Mouse (Mus musculus): Measurements from ENCODE around the gene Prpf38b. TPM values are rescaled to one million over a fixed set of nuclear protein-coding genes. Genes with fewer than 3 reads are reported as not detected.

The Prpf38b gene
- polyA plus RNA-seq, 1 experiment from 2014 or later: 78.5 TPM

DNA sequence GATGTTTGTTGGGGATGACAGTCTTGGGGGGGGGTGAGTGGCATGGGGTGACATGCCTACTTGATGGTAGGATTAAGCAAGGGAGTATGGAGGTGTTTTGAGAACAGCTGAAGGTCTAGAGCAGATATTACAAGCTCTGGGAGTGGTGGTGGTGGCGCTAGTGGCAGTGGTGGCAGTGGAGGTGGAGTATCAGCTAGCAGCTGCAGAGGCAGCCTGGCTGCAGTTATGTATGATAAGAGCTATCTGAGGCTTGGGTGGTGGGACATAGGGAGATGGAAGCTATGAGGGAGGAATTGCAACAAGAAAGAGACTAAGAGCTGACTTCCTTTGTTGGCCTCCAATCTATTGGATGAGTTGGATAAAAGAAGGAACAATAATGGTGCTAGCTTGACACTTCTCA is 10.3 kb upstream of the Prpf38b start:
- no peak overlapping the region for H3K9ac ChIP-seq
- no peak overlapping the region for H3K4me3 ChIP-seq (replicated peaks)
- ATAC-seq (ENCODE audit: insufficient number of reproducible peaks, low FRiP score, low TSS enrichment, low read depth): no peak
- H3K4me2 ChIP-seq (replicated peaks): no peak overlapping the region
- no peaks in the 10 kb centered on the region for H3K9me3 ChIP-seq (replicated peaks)
- 86% methylated on average over 1 of the region's 1 CpGs for WGBS
- H3K36me3 ChIP-seq: no peaks in the 10 kb centered on the region
- H3K4me1 ChIP-seq: no peaks in the 10 kb centered on the region
- H3K27ac ChIP-seq (replicated peaks): no peak overlapping the region
- H3K27me3 ChIP-seq: no peaks in the 10 kb centered on the region

DNA sequence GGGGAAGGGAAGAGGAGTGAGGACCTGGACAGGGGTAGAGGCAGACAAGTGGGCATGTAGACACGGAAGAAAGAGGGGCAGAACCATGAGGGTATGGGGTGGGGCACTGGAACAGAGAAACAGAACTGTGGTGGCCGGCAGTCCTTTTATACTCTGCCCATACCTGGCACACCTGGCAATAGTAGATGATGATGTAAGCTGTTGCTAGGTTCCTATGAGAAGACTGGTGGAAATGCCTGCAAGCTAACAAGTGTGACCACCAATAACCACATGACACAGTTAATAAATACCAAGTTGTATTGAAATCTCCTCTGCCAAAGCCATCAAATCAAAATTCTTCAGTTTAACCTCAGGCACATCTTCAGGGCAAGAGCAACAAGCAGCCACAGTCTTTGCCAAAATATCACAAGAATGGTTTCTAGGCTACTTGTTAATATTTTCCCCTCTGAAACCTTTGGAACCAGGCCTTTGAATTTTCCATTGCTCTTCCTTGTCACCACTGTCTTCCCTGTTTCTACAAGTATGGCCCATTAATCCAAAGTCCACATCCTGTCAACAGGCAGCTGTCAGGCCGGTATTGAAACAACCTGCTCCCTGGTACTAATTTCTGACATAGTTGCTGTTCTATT is 9.0 kb upstream of the Prpf38b start:
- 89% methylated on average over 3 of the region's 3 CpGs for WGBS
- ATAC-seq (ENCODE audit: insufficient number of reproducible peaks, low FRiP score, low TSS enrichment, low read depth): no peak
- H3K4me3 ChIP-seq (replicated peaks): no peak overlapping the region
- no peaks in the 10 kb centered on the region for H3K27me3 ChIP-seq
- H3K27ac ChIP-seq (replicated peaks): no peak overlapping the region
- no peaks in the 10 kb centered on the region for H3K9me3 ChIP-seq (replicated peaks)
- no peaks in the 10 kb centered on the region for H3K4me1 ChIP-seq
- no peak overlapping the region for H3K4me2 ChIP-seq (replicated peaks)
- no peak overlapping the region for H3K9ac ChIP-seq
- H3K36me3 ChIP-seq: no peaks in the 10 kb centered on the region

DNA sequence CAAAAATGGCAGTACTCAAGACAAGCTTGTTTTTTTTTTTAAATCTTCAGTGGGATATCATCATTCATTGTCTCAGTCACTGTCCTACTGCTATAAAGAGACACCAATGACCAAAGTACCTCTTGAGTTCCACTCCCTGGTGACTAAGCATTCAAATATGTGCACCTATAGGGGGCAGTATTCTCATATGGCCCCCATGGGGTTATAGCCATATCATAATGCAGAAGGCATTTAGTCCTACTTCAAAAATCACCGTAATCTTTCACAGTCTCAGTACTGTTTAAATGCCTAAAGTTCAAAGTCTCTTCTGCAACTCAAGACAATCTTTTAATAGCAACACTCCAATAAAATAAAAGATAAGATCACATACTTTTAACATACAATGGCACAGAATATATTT is 7.3 kb upstream of the Prpf38b start:
- no peak overlapping the region for H3K4me3 ChIP-seq (replicated peaks)

DNA sequence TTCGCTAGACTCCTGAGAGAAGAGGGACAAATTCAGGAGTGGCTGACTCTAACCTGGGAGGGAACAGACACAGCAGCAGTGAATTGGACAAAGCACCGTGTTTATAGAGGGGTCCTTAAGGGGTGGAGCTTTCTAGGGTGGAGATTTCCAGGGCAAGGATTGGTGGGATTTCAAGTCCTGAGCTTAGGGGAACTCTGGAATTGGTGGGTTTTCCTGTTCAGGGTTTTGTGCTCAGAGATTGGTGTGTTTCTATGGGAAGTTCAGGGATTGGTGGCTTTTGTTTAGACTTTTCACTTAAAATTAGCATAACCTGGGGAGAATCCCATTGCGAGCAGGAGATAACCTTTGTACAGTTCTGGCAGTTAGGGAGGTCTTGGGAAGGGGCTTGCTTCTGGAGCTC is 6.5 kb upstream of the Prpf38b start:
- Histone ChIP-seq H3K4me3 (replicated peaks) (no peak overlapping the region), H3K9me3 (replicated peaks) (no peaks in the 10 kb centered on the region), H3K4me1 (no peaks in the 10 kb centered on the region), H3K27me3 (no peaks in the 10 kb centered on the region), H3K36me3 (no peaks in the 10 kb centered on the region), H3K9ac (no peak overlapping the region), H3K4me2 (replicated peaks) (no peak overlapping the region), H3K27ac (replicated peaks) (no peak overlapping the region)
- 65% methylated on average over 3 of the region's 3 CpGs for WGBS
- ATAC-seq (ENCODE audit: insufficient number of reproducible peaks, low FRiP score, low TSS enrichment, low read depth): no peak

More for the DNA sequence above, 7.3 kb upstream of the Prpf38b start:
- Histone ChIP-seq H3K4me1 (no peaks in the 10 kb centered on the region), H3K27ac (replicated peaks) (no peak overlapping the region), H3K27me3 (no peaks in the 10 kb centered on the region), H3K4me2 (replicated peaks) (no peak overlapping the region), H3K9ac (no peak overlapping the region), H3K9me3 (replicated peaks) (no peaks in the 10 kb centered on the region), H3K36me3 (no peaks in the 10 kb centered on the region)
- WGBS: 90% methylated on average over 1 of the region's 1 CpGs
- ATAC-seq (ENCODE audit: insufficient number of reproducible peaks, low FRiP score, low TSS enrichment, low read depth): no peak

DNA sequence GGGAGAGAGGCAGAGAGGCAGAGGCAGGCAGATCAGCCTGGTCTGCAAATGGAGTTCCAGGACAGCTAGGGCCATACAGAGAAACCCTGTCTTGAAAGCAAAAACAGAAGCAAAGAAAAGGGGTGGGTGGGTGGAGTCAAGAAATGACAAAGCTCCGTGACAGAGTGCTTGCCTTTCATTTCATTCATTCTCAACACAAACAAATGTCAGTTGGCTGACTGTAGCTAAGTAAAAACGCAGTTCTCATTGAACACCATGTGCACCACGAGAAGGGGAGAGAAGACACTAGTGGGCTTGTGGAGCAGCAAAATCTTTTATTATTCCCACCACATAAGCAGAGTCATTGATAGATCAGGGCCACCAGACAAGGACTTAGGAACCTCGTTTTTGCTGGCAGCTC is 5.3 kb upstream of the Prpf38b start:
- ATAC-seq (ENCODE audit: insufficient number of reproducible peaks, low FRiP score, low TSS enrichment, low read depth): no peak
- WGBS: 33% methylated on average over 4 of the region's 4 CpGs

DNA sequence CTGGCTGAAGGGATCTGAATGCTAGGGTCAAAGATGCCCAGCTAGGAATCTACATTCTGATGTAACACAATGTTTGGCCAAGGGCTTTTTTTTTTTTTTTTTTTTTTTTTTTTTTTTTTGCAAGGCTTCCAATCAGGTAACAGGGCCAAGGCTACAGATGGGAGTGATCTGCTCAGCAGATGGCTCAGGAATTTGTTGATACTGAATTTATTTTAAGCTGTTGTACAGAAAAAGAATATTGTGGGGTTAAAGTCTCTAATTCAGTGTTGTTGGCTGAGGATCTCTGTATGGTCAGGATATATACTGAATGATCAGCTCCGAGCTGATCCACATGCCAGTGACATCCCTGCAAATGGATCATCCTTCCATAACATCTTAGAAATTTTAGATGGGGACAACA is 4.5 kb upstream of the Prpf38b start:
- H3K4me1 ChIP-seq: no peaks in the 10 kb centered on the region; the same call in 1 of the 2 replicates
- H3K4me2 ChIP-seq (replicated peaks): no peak overlapping the region
- 59% methylated on average over 1 of the region's 1 CpGs for WGBS
- no peak overlapping the region for H3K4me3 ChIP-seq (replicated peaks)
- no peaks in the 10 kb centered on the region for H3K27me3 ChIP-seq
- no peak overlapping the region for H3K9ac ChIP-seq
- no peak for ATAC-seq (ENCODE audit: insufficient number of reproducible peaks, low FRiP score, low TSS enrichment, low read depth)
- H3K9me3 ChIP-seq (replicated peaks): no peaks in the 10 kb centered on the region
- H3K27ac ChIP-seq (replicated peaks): no peak overlapping the region
- H3K36me3 ChIP-seq: no peaks in the 10 kb centered on the region

More for the DNA sequence above, 5.3 kb upstream of the Prpf38b start:
- Histone ChIP-seq H3K4me2 (replicated peaks) (no peak overlapping the region), H3K27me3 (no peaks in the 10 kb centered on the region), H3K9ac (no peak overlapping the region), H3K27ac (replicated peaks) (no peak overlapping the region), H3K9me3 (replicated peaks) (no peaks in the 10 kb centered on the region), H3K4me3 (replicated peaks) (no peak overlapping the region), H3K36me3 (no peaks in the 10 kb centered on the region), H3K4me1 (no peaks in the 10 kb centered on the region; the same call in 1 of the 2 replicates)

DNA sequence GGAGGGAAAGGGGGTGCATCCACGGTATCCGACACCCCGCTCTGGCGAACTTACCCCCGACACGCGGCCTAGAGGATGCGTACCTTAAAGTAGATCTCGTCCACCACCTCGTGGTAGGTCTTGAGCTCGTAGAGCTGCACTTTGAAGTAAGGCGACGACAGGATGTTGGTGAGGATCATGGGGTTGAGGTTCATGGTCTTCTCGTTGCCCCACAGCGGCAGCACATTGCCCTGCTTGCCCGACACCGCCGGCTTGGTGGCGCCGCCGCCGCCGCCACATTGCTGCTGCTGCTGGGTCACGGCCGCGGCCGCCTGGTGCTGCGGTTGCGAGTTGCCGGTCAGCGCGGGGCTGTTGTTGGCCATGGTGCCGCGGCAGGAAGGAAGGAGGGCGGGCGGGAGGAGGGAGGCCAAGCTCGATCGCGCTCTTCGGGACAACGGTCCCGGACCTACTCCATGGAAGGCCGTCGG is 413 bp downstream of the Prpf38b start:
- no peaks in the 10 kb centered on the region for H3K9me3 ChIP-seq (replicated peaks)
- peak; percentile 84 for ATAC-seq (ENCODE audit: insufficient number of reproducible peaks, low FRiP score, low TSS enrichment, low read depth)
- peaks cover 16% of the 10 kb centered on the region for H3K4me1 ChIP-seq
- peak overlapping the region; percentile 95 for H3K4me3 ChIP-seq (replicated peaks)
- peak overlapping the region; percentile 96 for H3K9ac ChIP-seq
- H3K36me3 ChIP-seq: peaks cover 5% of the 10 kb centered on the region; the same call in 1 of the 2 replicates
- peak overlapping the region; percentile 100 for H3K27ac ChIP-seq (replicated peaks)
- WGBS: under 1% methylated on average over 42 of the region's 44 CpGs
- no peaks in the 10 kb centered on the region for H3K27me3 ChIP-seq
- peak overlapping the region; percentile 90 for H3K4me2 ChIP-seq (replicated peaks)

DNA sequence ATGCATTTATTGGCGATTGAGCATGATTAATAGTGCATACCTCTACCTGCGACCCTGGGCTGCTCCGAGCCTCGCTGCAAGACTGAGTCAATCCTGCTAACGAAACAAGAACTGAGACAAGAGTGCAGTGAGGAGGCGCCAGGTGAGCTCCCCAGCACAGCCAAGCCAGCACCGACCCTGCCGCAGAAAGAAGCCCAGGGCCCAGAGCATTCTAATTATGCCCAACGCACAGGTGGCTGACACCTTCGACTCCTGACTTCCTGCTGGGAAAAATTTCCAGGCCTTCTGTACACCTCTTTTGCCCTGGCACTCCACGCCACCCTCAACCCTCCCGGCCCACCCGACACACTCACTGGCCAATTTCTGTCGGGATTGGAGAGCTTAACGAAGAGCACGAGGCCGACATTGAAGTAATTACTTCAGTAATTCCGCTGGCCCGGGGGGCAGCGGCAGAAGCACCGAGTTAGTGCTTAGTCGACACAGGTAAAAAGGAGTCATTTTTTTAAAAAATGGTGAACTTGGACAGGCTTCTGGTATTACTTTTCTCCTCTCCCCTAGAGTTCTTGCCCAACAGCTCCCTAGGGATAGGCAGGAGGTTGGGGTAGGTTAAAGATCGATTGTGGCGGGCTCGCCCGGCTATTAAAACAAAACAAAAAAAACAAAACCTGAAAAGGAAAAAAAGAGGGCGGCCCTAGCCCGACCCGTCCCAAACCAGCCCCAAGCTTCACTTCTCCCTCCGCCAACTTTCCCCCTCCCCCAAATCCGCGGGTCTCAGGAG is 1.0 kb downstream of the Prpf38b start:
- Histone ChIP-seq H3K27ac (replicated peaks) (peak overlapping the region; percentile 100), H3K4me3 (replicated peaks) (peak overlapping the region; percentile 95), H3K4me1 (peaks cover 16% of the 10 kb centered on the region), H3K4me2 (replicated peaks) (peak overlapping the region; percentile 90), H3K36me3 (peaks cover 9% of the 10 kb centered on the region), H3K27me3 (no peaks in the 10 kb centered on the region), H3K9ac (peak overlapping the region; percentile 96), H3K9me3 (replicated peaks) (no peaks in the 10 kb centered on the region)
- no peak for ATAC-seq (ENCODE audit: insufficient number of reproducible peaks, low FRiP score, low TSS enrichment, low read depth)
- under 1% methylated on average over 31 of the region's 32 CpGs for WGBS

DNA sequence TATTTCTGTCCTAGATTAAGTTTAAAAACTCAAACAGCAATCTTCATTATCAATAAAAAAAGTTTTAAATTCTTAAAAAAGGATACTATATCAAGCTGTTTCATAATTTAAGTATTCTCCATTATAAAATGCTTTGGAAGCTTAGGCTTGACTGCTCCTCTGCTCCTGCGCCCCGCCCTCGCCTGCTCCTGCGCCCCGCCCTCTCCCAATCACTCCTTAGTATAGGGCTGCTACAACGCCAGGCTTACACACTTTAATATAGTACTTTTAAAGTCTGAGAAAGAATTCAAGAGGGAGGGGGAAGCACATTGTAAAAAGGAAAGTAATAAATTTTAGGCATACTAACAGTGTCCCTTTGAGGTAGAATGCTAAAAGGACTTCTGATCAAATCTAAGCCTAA is 8.6 kb downstream of the Prpf38b start:
- Histone ChIP-seq H3K4me2 (replicated peaks) (no peak overlapping the region), H3K9me3 (replicated peaks) (no peaks in the 10 kb centered on the region), H3K27me3 (no peaks in the 10 kb centered on the region), H3K4me1 (no peaks in the 10 kb centered on the region), H3K4me3 (replicated peaks) (no peak overlapping the region), H3K36me3 (peaks cover 45% of the 10 kb centered on the region), H3K9ac (no peak overlapping the region), H3K27ac (replicated peaks) (no peak overlapping the region)
- no peak for ATAC-seq (ENCODE audit: insufficient number of reproducible peaks, low FRiP score, low TSS enrichment, low read depth)
- 93% methylated on average over 6 of the region's 6 CpGs for WGBS

DNA sequence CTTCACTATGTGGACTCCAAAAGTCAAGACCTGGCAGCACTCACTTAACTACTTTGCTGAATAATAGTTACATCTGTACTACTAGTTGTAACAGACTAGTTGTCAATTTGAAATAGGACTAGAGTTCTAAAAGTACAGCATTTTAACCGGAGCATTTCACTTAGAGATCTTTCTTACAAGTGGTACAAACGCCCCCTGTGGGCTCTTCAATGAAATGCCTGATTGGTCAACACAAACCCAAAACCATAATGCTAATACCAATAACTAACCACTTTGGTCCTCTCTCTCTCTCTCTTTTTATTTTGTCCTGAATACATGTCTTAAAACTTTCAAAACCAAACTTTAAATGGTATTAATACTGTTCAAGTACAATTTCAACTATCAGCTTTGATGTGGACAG is 9.5 kb downstream of the Prpf38b start:
- no peaks in the 10 kb centered on the region for H3K27me3 ChIP-seq
- no peaks in the 10 kb centered on the region for H3K9me3 ChIP-seq (replicated peaks)
- H3K4me3 ChIP-seq (replicated peaks): no peak overlapping the region
- no peak overlapping the region for H3K4me2 ChIP-seq (replicated peaks)
- H3K36me3 ChIP-seq: peaks cover 42% of the 10 kb centered on the region
- 55% methylated on average over 2 of the region's 2 CpGs for WGBS
- no peaks in the 10 kb centered on the region for H3K4me1 ChIP-seq
- H3K9ac ChIP-seq: no peak overlapping the region
- no peak for ATAC-seq (ENCODE audit: insufficient number of reproducible peaks, low FRiP score, low TSS enrichment, low read depth)
- H3K27ac ChIP-seq (replicated peaks): no peak overlapping the region

DNA sequence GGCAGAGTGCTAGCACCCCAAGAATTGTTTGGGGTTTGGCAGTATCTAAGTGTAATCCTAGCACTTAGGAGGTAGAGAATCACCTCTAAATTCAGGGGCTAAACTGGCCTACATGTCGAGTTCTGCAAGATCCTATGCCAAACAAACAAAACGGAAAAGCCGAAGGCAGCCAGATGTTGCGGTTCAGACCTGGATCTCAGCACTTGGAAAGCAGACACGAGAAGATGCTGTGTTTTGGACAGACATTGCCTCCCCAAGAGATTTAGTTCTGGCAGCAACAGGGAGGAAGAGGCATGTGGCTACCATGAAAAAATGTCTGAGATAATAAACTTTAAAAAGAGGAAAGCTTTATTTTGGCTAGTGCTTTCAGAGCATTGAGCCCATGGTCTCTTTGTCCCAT is 10.8 kb downstream of the Prpf38b start:
- WGBS: 64% methylated on average over 5 of the region's 5 CpGs
- H3K4me2 ChIP-seq (replicated peaks): no peak overlapping the region
- no peak for ATAC-seq (ENCODE audit: insufficient number of reproducible peaks, low FRiP score, low TSS enrichment, low read depth)
- no peaks in the 10 kb centered on the region for H3K9me3 ChIP-seq (replicated peaks)
- no peaks in the 10 kb centered on the region for H3K4me1 ChIP-seq
- H3K27me3 ChIP-seq: no peaks in the 10 kb centered on the region
- H3K36me3 ChIP-seq: peaks cover 38% of the 10 kb centered on the region
- H3K27ac ChIP-seq (replicated peaks): no peak overlapping the region
- H3K4me3 ChIP-seq (replicated peaks): no peak overlapping the region
- H3K9ac ChIP-seq: no peak overlapping the region
